Mouse (Mus musculus): ENCODE results near the gene Mbnl1. TPM values are rescaled to one million over a fixed set of nuclear protein-coding genes. Genes with fewer than 3 reads are reported as not detected.

The Mbnl1 gene
- polyA plus RNA-seq, 1 experiment, result 137 TPM

- 89% methylated on average over 3 of the region's 3 CpGs for WGBS
- H3K4me3 ChIP-seq (ENCODE audit: insufficient read depth, low read depth, low read length), result no peak overlapping the region
- no peak overlapping the region for H3K27ac ChIP-seq (ENCODE audit: insufficient read depth, low read depth, low read length)
- no peak for TF ChIP-seq CTCF (IDR thresholded peaks at IDR 0.05; ENCODE audit: insufficient read depth, low read depth, low read length)
- TF ChIP-seq POLR2A (IDR thresholded peaks at IDR 0.05; ENCODE audit: insufficient read depth, low read depth, low read length), result no peak
- peaks cover 2% of the 10 kb centered on the region; the same call in 1 of the 2 replicates for H3K4me1 ChIP-seq (ENCODE audit: control insufficient read depth, insufficient read depth, low read length)
Measured at GRCm38 (mm10) chr3:60511197-60511596, 38.6 kb downstream of the Mbnl1 start.

GRCm38 (mm10) chr3:60513337-60513736, 40.7 kb downstream of the Mbnl1 start:
- WGBS, result 67% methylated on average over 7 of the region's 7 CpGs

GRCm38 (mm10) chr3:60513746-60514145, 41.1 kb downstream of the Mbnl1 start:
- no peak for TF ChIP-seq CTCF (IDR thresholded peaks at IDR 0.05; ENCODE audit: insufficient read depth, low read depth, low read length)
- TF ChIP-seq POLR2A (IDR thresholded peaks at IDR 0.05; ENCODE audit: insufficient read depth, low read depth, low read length), result no peak
- no peak overlapping the region for H3K4me3 ChIP-seq (ENCODE audit: insufficient read depth, low read depth, low read length)
- H3K4me1 ChIP-seq (ENCODE audit: control insufficient read depth, insufficient read depth, low read length), result peaks cover 2% of the 10 kb centered on the region; the same call in 1 of the 2 replicates
- WGBS, result 85% methylated on average over 2 of the region's 2 CpGs
- H3K27ac ChIP-seq (ENCODE audit: insufficient read depth, low read depth, low read length), result no peak overlapping the region

More at GRCm38 (mm10) chr3:60513337-60513736, 40.7 kb downstream of the Mbnl1 start:
- no peak overlapping the region for H3K27ac ChIP-seq (ENCODE audit: insufficient read depth, low read depth, low read length)
- TF ChIP-seq CTCF (IDR thresholded peaks at IDR 0.05; ENCODE audit: insufficient read depth, low read depth, low read length) (no peak), POLR2A (IDR thresholded peaks at IDR 0.05; ENCODE audit: insufficient read depth, low read depth, low read length) (no peak)
- H3K4me1 ChIP-seq (ENCODE audit: control insufficient read depth, insufficient read depth, low read length), result peaks cover 2% of the 10 kb centered on the region; the same call in 1 of the 2 replicates
- H3K4me3 ChIP-seq (ENCODE audit: insufficient read depth, low read depth, low read length), result no peak overlapping the region

GRCm38 (mm10) chr3:60515430-60515829, 42.8 kb downstream of the Mbnl1 start:
- TF ChIP-seq CTCF (IDR thresholded peaks at IDR 0.05; ENCODE audit: insufficient read depth, low read depth, low read length) (no peak), POLR2A (IDR thresholded peaks at IDR 0.05; ENCODE audit: insufficient read depth, low read depth, low read length) (no peak)
- H3K4me1 ChIP-seq (ENCODE audit: control insufficient read depth, insufficient read depth, low read length), result peaks cover 2% of the 10 kb centered on the region; the same call in 1 of the 2 replicates
- H3K4me3 ChIP-seq (ENCODE audit: insufficient read depth, low read depth, low read length), result no peak overlapping the region
- H3K27ac ChIP-seq (ENCODE audit: insufficient read depth, low read depth, low read length), result no peak overlapping the region

DNA sequence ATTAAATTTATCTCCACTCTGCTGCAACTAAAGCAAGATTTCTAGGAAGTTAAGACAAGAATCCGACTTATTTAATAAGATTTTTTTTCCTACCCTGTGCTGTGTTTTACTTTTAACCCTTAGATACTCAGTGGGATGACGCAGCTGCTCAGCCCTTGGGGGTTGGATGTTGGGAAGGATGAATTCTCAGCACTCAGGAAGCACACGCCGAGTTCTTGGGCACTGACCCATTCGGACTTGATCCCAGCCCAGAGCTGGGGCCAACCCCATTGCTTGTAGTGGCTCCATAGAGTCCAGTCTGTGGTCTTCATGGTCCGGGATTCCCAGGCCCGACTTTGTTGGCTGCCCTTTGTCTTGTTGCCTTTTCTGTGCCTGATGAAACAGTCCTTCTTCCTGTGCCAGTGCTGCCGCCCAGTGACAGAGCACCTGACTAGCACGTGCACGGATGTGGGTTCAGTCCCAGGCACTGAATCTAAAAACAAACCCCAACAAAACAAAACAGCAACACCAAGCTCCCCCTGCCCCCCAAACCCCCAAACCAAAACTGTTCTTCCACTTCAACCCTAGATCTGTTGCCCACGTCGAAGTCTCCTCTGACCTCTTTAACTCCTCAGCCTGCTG, 43.5 kb downstream of the Mbnl1 start:
- no peak overlapping the region for H3K4me3 ChIP-seq (ENCODE audit: insufficient read depth, low read depth, low read length)
- WGBS, result 40% methylated on average over 12 of the region's 12 CpGs
- H3K4me1 ChIP-seq (ENCODE audit: control insufficient read depth, insufficient read depth, low read length), result peaks cover 2% of the 10 kb centered on the region; the same call in 1 of the 2 replicates
- H3K27ac ChIP-seq (ENCODE audit: insufficient read depth, low read depth, low read length), result no peak overlapping the region
- TF ChIP-seq CTCF (IDR thresholded peaks at IDR 0.05; ENCODE audit: insufficient read depth, low read depth, low read length) (no peak), POLR2A (IDR thresholded peaks at IDR 0.05; ENCODE audit: insufficient read depth, low read depth, low read length) (no peak)

GRCm38 (mm10) chr3:60517234-60517787, 44.7 kb downstream of the Mbnl1 start:
- Histone ChIP-seq H3K4me1 (ENCODE audit: control insufficient read depth, insufficient read depth, low read length) (peaks cover 2% of the 10 kb centered on the region; the same call in 1 of the 2 replicates), H3K4me3 (ENCODE audit: insufficient read depth, low read depth, low read length) (no peak overlapping the region), H3K27ac (ENCODE audit: insufficient read depth, low read depth, low read length) (no peak overlapping the region)
- WGBS, result 86% methylated on average over 3 of the region's 3 CpGs
- TF ChIP-seq CTCF (IDR thresholded peaks at IDR 0.05; ENCODE audit: insufficient read depth, low read depth, low read length) (no peak), POLR2A (IDR thresholded peaks at IDR 0.05; ENCODE audit: insufficient read depth, low read depth, low read length) (no peak)

DNA sequence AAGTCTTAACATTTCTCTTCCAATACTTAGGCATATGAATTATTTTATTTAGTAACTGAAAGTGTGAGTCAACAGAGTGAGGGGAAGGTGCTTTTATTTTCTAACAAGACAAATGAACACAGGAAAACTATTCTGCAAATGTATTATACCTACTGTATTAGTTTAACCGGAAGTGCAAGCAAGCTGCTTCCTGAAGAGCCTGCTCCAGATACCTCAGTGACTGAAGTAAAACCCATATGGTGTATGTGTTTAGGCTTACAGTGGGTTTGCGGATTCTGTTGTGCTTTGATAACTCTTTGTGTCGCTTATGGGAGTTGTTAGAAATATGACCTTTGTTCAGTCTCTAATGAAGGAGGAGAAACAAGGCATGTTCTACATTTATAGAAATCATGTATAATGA, 46.7 kb downstream of the Mbnl1 start:
- Histone ChIP-seq H3K4me3 (ENCODE audit: insufficient read depth, low read depth, low read length) (no peak overlapping the region), H3K4me1 (ENCODE audit: control insufficient read depth, insufficient read depth, low read length) (peaks cover 2% of the 10 kb centered on the region; the same call in 1 of the 2 replicates), H3K27ac (ENCODE audit: insufficient read depth, low read depth, low read length) (no peak overlapping the region)
- 89% methylated on average over 3 of the region's 3 CpGs for WGBS
- TF ChIP-seq POLR2A (IDR thresholded peaks at IDR 0.05; ENCODE audit: insufficient read depth, low read depth, low read length), result no peak
- no peak for TF ChIP-seq CTCF (IDR thresholded peaks at IDR 0.05; ENCODE audit: insufficient read depth, low read depth, low read length)

- no peak overlapping the region for H3K27ac ChIP-seq (ENCODE audit: insufficient read depth, low read depth, low read length)
- WGBS, result 90% methylated on average over 1 of the region's 1 CpGs
- no peak for TF ChIP-seq CTCF (IDR thresholded peaks at IDR 0.05; ENCODE audit: insufficient read depth, low read depth, low read length)
- H3K4me1 ChIP-seq (ENCODE audit: control insufficient read depth, insufficient read depth, low read length), result no peaks in the 10 kb centered on the region
- no peak overlapping the region for H3K4me3 ChIP-seq (ENCODE audit: insufficient read depth, low read depth, low read length)
Measured at GRCm38 (mm10) chr3:60524127-60524526, 51.5 kb downstream of the Mbnl1 start.

DNA sequence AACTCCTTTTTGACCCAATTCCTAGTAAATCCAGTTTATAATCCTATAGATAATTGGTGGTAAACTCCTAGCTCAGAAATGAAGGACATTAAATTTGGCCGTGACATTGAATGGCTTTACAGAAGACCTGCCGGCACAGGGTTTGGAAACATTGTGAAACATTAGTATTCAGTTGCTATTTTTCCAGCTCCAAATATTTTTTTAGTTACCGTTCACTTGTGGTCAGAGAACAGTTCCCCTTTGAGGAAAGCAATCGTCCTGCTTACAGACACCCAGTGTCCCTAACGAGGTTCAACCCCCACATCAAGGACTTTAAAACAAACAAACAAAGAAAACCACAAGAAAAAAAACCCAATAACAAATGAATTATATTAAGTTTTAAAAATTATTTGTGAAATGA, 58.7 kb downstream of the Mbnl1 start:
- Histone ChIP-seq H3K4me3 (ENCODE audit: insufficient read depth, low read depth, low read length) (no peak overlapping the region), H3K4me1 (ENCODE audit: control insufficient read depth, insufficient read depth, low read length) (no peaks in the 10 kb centered on the region), H3K27ac (ENCODE audit: insufficient read depth, low read depth, low read length) (no peak overlapping the region)
- 53% methylated on average over 5 of the region's 5 CpGs for WGBS
- no peak for TF ChIP-seq POLR2A (IDR thresholded peaks at IDR 0.05; ENCODE audit: insufficient read depth, low read depth, low read length)
- TF ChIP-seq CTCF (IDR thresholded peaks at IDR 0.05; ENCODE audit: insufficient read depth, low read depth, low read length), result no peak
